Mouse (Mus musculus) layer of hippocampus, adult 18-20 months (tissue): Measurements from ENCODE around the gene Ogdhl. TPM values are rescaled to one million over a fixed set of nuclear protein-coding genes. Genes with fewer than 3 reads are reported as not detected.

Experiments used
- DNase-seq, 2 experiments: peaks; one replicate each; pipeline ENCODE4 v3.0.0; 2022; ENCODE audit warnings: low spot score in 2 of 2
- total RNA-seq, 2 experiments: library from RNA; stranded (reverse); gene quantifications; 2 replicates each; pipeline ENCODE4 v1.2.3; 2021

The Ogdhl gene
- total RNA-seq, 2 experiments from 2014 or later: 103 to 111 TPM

DNA sequence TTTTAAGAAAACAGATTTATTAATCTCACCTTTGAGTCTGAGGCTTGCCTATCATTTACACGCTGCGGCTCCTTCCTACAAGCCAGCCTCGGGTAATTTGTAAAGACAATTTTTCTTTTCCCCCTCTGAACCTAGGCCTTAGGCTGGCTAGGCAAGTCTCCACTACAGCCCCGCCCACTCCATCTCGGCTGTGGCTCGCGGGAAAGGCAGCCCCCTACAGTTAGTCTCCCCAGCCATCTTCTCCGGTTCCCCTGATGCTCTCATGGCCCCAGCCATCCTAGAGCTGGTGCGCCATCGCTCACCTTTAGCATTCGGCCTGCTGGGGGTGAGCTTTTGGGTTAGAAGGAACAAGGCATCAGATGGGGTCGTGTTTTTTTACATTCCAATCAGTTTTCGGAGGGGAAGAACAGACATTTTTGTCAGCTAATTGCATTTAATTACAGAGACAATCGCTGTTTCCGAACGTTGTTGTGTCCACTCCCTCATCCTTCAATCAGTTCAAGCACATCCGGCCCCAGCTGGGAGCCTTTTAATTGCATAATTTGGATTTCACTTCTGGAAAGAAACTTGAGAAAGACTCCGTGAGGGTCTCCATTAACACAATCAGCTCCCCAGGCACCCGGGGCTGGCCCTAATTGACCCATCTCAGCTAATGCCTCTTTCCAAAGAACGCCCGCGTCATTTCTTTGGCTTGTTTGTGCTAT lies 57.7 kb downstream of the Ogdhl start:
- DNase-seq: no peak

DNA sequence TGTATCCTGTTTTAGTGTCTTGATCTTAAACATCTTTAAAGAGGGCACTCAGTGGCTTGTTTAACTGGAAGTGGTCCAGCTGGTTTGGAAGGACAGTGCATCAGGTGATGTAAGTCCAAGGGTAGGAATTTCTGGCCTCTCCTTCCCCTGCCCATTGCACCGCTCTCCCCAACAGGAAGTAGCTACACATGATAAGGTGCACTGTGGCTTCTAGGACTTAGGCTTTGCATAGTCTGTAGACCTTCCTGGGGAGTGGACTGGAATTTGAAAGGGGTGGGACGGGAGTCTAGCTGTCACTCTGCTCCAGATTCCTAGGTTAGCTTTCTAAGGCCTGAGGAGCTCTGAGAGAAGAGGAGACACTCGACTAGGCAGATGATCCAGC lies 58.3 kb downstream of the Ogdhl start:
- DNase-seq: no peak

DNA sequence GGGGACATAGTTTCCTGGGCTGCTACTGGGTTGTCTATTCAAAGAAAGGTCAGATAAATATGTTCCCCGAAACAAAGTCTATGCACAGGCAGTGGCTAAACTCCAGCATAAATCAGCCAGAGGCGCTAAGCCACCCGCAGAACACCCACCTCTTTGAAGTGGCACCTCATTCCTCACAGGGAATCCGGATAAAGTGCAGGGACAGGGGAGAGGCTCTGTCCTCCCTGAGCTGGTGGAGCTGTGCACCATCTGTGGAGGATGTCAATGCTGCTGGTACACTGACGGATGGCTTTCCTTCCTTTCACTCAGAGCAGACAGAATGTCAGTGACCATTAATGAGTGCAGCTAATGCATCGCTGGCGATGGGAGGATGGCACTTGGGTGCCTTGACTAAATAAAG lies 59.2 kb downstream of the Ogdhl start:
- no peak for DNase-seq

DNA sequence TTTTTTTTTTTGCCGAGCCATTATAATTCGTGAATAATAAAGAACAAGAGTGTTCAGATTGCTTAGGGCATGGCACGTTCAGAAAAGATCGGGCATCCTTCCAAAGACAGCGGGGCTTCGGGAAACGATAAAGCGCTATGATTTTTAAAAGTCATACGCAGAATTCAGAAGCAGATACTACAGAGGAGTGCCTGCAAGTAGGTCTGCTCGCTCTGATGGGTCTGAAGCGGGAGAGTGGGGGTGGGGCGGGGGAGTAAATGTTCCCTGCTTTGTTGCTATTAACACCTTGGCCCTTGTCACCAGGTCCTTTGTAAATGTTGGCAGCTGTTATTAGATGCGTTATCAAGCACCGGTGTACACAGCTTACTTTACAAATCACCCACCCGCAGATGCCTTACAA lies 59.8 kb downstream of the Ogdhl start:
- peak in 1 of 2 experiments; percentile 10 for DNase-seq

DNA sequence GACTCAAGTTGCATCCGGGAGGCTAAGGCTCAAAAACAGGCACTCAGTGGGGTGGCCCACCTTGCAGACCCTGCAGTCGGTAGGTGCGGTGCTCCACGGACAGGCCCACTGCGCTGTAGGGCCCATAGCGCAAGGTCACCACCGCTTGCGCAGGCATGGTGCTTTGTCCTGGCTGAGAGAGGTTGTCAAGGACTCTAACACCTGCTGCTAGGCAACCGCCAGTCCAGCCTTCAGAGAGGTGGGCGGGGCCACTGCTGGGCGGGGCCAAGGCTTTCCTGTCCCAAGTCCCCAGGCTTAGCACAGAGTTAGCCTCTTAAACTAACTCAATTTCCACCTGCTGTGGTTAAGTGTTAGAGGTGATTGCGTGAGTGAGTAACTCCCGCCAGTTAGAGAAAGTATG lies 66.4 kb downstream of the Ogdhl start, which contains the start of gene 1700024G13Rik:
TSS of gene 1700024G13Rik (minus strand) at position 196 of the 400 bp plus-strand sequence.
- DNase-seq: no peak

Other genes starting within 250 kb of the Ogdhl start
- 10 to 100 TPM; 15.1 to 15.5 TPM for gene Oxnad1, start 236.6 kb upstream of the Ogdhl start, total RNA-seq
- 10 to 100 TPM; 35.2 to 36.2 TPM for gene Dph3, start 236.3 kb upstream of the Ogdhl start, total RNA-seq
- not detected for gene Msmb, start 180.0 kb upstream of the Ogdhl start, total RNA-seq
- 100 to 1,000 TPM; 107 to 112 TPM for gene Ncoa4, start 162.2 kb upstream of the Ogdhl start, total RNA-seq
- 10 to 100 TPM; 72.7 to 74.1 TPM for gene Timm23, start 120.1 kb upstream of the Ogdhl start, total RNA-seq
- 10 to 100 TPM; 39.2 to 47.4 TPM for gene Parg, start 120.1 kb upstream of the Ogdhl start, total RNA-seq
- under 1 TPM in 1 of 2 experiments, not detected in 1; 0.52 TPM for gene 1700024G13Rik, start 66.4 kb downstream of the Ogdhl start, total RNA-seq
- gene Slc18a3, start 142.8 kb downstream of the Ogdhl start, total RNA-seq: not detected
- not detected for gene Chat, start 144.0 kb downstream of the Ogdhl start, total RNA-seq
- gene Ercc6, start 191.5 kb downstream of the Ogdhl start, total RNA-seq: 10 to 100 TPM; 20.8 to 24.9 TPM